Mouse (Mus musculus): ENCODE results near the gene Gjc1.

DNA sequence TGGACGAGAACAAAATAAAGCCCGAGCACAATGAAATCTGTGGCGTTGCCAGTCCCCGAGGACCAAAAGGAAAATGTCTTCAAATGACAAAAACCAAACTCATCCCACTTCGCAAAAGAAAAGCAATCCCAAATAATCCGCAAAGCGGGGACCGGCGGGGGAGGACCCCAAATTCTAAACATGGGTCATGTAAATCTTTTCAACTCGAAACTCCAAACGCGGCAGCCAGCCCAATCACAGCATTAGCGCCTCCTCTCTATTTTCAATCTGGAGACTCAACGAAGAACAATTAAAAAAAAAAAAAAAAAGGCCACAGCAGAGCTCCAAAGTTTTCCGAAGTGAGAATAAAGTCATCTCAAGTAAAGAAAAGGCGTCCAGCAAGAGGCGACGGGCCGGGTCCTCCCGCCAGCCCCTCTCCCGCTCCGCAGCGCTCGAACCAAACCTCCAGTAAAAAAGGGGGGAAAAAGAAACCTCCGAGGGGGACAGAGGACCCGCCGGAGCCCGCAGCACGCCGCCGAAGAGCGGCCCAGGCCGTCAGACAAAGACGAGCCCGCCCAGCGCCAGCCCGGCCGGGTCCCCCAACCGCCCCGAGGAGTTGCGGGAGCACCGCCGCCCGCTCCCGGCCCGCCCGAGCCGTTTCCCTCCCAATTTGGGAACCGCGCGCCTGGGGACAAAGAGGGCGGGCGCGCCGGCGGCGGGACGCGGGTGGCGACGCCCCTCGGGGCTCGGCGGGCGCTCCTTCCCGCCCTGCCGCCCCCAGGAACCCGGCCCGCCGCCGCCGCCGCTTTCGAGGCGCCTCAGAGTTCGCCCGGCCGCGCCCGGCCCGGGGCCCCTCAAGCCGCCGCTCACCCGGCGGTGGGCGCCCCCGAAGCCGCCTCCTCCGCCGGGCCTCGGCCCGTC is 1.1 kb downstream of the Gjc1 start:
- no peak for TF ChIP-seq CTCF (IDR thresholded peaks at IDR 0.05)
- no peak for TF ChIP-seq EP300 (IDR thresholded peaks at IDR 0.05)
